Mouse (Mus musculus) small intestine, adult 2 months (tissue): Measurements from ENCODE around the gene Asb4. TPM values are rescaled to one million over a fixed set of nuclear protein-coding genes. Genes with fewer than 3 reads are reported as not detected.

Experiments
- H3K27ac ChIP-seq: fragments of 200-500 bp; 2 replicates; pipeline ENCODE4 v1.5.1; 2012; ENCODE audit warnings: low read depth, low read length, control low read depth, inconsistent platforms; ENCODE audit not compliant: insufficient read depth
- H3K27me3 ChIP-seq: fragments of 200-500 bp; 2 replicates; pipeline ENCODE4 v1.6.1; 2012; ENCODE audit warnings: mild to moderate bottlenecking, moderate library complexity, low read length, inconsistent platforms; ENCODE audit not compliant: control insufficient read depth, insufficient read depth
- H3K36me3 ChIP-seq: fragments of 200-500 bp; 2 replicates; pipeline ENCODE4 v1.6.1; 2012; ENCODE audit warnings: mild to moderate bottlenecking, low read length, control low read depth, inconsistent platforms; ENCODE audit not compliant: control insufficient read depth, insufficient read depth
- H3K4me1 ChIP-seq: fragments of 200-500 bp; 2 replicates; pipeline ENCODE4 v1.6.1; 2012; ENCODE audit warnings: low read length, inconsistent platforms, mixed read lengths; ENCODE audit not compliant: control insufficient read depth, insufficient read depth, insufficient read length
- H3K4me3 ChIP-seq: fragments of 200-500 bp; 2 replicates; pipeline ENCODE4 v1.5.1; 2012; ENCODE audit warnings: low read depth, mild to moderate bottlenecking, control low read depth, inconsistent platforms, low read length, moderate library complexity
- CTCF ChIP-seq: fragments of 200-500 bp; IDR thresholded peaks from 2 replicates; pipeline ENCODE4 v1.5.1; 2012; ENCODE audit warnings: low read depth, mild to moderate bottlenecking, control low read depth, inconsistent platforms, low read length, moderate library complexity, mixed read lengths; ENCODE audit not compliant: insufficient replicate concordance, insufficient read length; ENCODE audit errors: extremely low read depth
- POLR2A ChIP-seq: fragments of 200-500 bp; IDR thresholded peaks from 2 replicates; pipeline ENCODE4 v1.6.1; 2012; ENCODE audit warnings: low read depth, mild to moderate bottlenecking, control low read depth, inconsistent platforms, low read length, moderate library complexity
- WGBS: fragments of 180-500 bp; shearing (Covaris S2); methylation state at CpG from one replicate; pipeline ENCODE4 v1.1.7; 2018; 5-methylcytosine and 5-hydroxymethylcytosine counted together
- polyA plus RNA-seq: library from polyadenylated mRNA; depleted of rRNA; stranded (reverse); fragments of >200 nt; gene quantifications from 2 replicates; pipeline ENCODE4 v1.2.3, GENCODE M21; 2012

The Asb4 gene
- polyA plus RNA-seq, 1 experiment = 0.05 TPM

DNA sequence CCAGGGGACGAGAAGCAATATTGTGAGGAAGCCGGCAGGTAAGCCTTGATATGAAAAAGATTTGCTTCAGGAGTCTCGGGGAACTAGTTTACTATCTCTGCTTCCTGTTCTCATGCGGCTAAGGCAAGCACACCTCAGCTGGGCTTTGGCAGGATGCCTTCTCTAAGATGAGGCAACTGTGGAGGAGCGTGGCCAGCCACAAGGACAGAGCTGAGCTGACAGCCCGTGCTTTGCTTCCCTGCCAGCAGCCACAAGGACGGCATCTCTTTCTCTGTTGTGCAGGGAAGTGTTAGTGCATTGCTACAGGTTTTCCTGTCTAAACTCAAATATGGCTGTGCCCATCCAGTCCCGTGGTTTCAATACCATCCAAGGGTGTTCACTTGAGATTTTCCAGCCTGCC lies 30.1 kb downstream of the Asb4 start:
- H3K27ac ChIP-seq = no peak overlapping the region
- 10% methylated on average over 8 of the region's 8 CpGs for WGBS
- no peak for TF ChIP-seq CTCF
- no peak for TF ChIP-seq POLR2A
- H3K27me3 ChIP-seq = no peaks in the 10 kb centered on the region
- no peaks in the 10 kb centered on the region for H3K4me1 ChIP-seq
- no peaks in the 10 kb centered on the region for H3K36me3 ChIP-seq
- H3K4me3 ChIP-seq = no peak overlapping the region

DNA sequence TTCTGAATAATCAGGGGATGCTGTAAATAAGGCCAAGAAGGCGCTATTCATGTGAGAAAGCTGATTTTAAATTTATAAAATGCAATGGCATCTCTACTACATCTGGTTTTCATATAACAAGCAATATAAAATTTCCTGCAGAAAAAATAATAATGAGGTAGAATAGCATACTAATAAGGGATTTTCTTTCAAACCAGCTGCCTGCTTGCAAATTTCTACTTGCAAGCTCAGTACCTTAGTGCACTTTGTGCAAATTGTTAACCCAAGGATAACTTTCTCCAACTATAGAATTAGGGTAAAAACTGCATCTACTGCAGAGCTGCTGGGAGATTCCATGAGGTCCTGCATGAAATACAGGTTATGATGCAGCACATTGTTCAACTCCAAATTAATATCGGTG lies 38.3 kb downstream of the Asb4 start:
- no peaks in the 10 kb centered on the region for H3K27me3 ChIP-seq
- WGBS = 92% methylated on average over 2 of the region's 2 CpGs

DNA sequence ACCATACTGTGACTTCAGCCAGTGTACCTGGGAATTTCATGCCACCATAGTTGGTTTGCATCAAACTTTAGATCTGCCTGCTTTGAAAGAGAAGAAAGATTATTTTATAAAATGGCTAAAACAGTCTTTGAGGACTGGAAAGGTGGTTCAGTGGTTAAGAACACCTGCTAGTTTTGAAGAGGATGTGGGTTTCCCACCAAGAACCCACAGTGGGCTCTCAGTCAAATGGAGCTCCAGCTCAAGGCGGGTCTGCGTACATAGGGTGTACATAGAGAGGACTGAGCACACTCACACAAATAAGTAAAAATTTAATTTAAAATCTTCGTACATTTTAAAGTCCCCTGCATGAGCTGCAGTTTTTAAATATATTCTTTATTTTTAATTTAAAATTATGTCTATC lies 39.2 kb downstream of the Asb4 start:
- no peaks in the 10 kb centered on the region for H3K4me1 ChIP-seq
- no peak overlapping the region for H3K4me3 ChIP-seq
- H3K36me3 ChIP-seq = no peaks in the 10 kb centered on the region
- TF ChIP-seq CTCF (no peak), POLR2A (no peak)
- H3K27me3 ChIP-seq = no peaks in the 10 kb centered on the region
- H3K27ac ChIP-seq = no peak overlapping the region
- WGBS = 84% methylated on average over 3 of the region's 3 CpGs

More for the DNA sequence above, 38.3 kb downstream of the Asb4 start:
- Histone ChIP-seq H3K27ac (no peak overlapping the region), H3K4me1 (no peaks in the 10 kb centered on the region), H3K4me3 (no peak overlapping the region), H3K36me3 (no peaks in the 10 kb centered on the region)
- TF ChIP-seq CTCF = no peak
- TF ChIP-seq POLR2A = no peak

DNA sequence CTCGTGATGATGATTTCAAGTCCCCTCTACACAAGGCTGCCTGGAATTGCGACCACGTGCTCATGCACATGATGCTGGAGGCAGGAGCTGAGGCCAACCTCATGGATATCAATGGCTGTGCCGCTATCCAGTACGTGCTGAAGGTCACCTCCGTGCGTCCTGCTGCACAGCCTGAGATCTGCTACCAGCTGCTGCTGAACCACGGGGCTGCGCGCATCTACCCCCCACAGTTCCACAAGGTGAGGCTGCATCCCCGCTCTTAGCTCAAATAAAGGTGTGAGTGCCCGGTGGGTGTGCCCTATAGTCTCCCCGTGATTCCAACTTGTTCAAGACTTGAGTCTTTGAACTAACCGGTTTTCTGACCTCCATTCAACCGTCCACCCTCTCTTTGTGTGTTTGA lies 40.4 kb downstream of the Asb4 start:
- WGBS = 90% methylated on average over 15 of the region's 15 CpGs
- no peaks in the 10 kb centered on the region for H3K36me3 ChIP-seq
- H3K4me1 ChIP-seq = no peaks in the 10 kb centered on the region
- no peaks in the 10 kb centered on the region for H3K27me3 ChIP-seq
- H3K27ac ChIP-seq = no peak overlapping the region
- H3K4me3 ChIP-seq = no peak overlapping the region
- TF ChIP-seq POLR2A (no peak), CTCF (no peak)

DNA sequence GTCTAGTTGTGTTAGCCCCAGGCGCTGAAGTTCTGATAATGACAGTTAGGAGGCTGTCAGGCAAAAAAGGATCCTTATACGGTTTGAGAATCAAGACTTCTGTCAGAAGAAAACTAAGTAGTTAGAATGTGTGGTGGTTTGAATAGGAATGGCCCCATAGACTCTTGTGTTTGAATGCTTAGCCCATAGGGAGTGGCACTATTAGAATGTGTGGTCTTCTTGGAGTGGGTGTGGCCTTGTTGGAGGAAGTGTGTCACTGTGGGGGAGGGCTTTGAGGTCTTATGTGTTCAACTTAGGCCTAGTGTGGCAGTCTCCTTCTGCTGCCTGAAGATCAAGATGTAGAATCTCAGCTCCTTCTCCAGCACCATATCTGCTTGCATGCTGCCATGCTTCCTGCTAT lies 43.8 kb downstream of the Asb4 start:
- WGBS = 88% methylated on average over 2 of the region's 2 CpGs
- Histone ChIP-seq H3K27me3 (no peaks in the 10 kb centered on the region), H3K4me3 (no peak overlapping the region), H3K4me1 (no peaks in the 10 kb centered on the region), H3K36me3 (no peaks in the 10 kb centered on the region), H3K27ac (no peak overlapping the region)
- TF ChIP-seq CTCF (no peak), POLR2A (no peak)

DNA sequence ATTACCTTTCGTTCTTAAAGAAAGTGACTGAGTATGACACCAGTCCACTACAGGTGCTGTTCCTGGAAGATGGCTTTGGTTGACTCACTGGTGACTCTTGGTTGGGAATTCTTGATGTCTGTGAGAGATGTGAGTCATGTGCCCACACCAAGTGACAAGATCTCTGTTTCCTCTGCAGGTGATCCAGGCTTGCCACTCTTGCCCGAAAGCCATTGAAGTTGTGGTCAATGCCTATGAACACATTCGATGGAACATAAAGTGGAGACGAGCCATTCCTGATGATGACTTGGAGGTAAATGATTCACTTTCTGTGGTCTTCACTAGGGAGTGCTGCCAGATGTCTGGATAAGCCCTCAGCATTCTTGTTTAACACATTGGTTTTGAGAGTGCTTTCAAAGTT lies 46.4 kb downstream of the Asb4 start:
- Histone ChIP-seq H3K27ac (no peak overlapping the region), H3K4me3 (no peak overlapping the region), H3K27me3 (no peaks in the 10 kb centered on the region), H3K4me1 (no peaks in the 10 kb centered on the region), H3K36me3 (no peaks in the 10 kb centered on the region)
- TF ChIP-seq CTCF = no peak
- no peak for TF ChIP-seq POLR2A
- 94% methylated on average over 4 of the region's 4 CpGs for WGBS

DNA sequence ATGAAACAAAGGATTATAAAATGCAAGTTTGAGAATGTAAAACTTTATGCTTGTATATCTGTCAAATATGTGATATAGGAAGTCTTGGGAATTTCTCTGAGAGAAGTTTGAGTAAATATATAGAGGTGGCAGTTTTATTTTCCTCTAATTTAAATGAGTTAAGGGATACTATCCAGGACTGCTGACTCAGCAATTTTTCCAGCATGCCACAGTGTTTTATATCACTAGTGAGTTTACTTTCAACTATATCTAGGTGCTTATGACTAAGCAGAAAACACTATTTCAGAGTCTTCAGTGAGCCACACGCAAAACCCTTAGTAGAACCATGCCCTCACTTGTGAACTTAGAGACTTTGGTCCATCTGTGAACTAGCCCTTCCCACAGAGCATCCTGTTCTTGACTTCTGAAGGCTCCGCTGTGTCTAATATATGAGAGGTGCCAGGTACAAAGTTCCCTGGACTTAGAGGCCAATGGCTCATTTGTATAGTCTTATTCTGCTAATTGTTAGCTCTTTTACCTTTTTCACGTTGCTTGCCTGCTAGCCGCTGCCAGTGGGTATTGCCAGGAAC lies 46.9 kb downstream of the Asb4 start:
- 82% methylated on average over 4 of the region's 4 CpGs for WGBS
- H3K27me3 ChIP-seq = no peaks in the 10 kb centered on the region
- TF ChIP-seq CTCF = no peak
- no peak for TF ChIP-seq POLR2A
- H3K27ac ChIP-seq = no peak overlapping the region
- no peaks in the 10 kb centered on the region for H3K36me3 ChIP-seq
- H3K4me3 ChIP-seq = no peak overlapping the region
- H3K4me1 ChIP-seq = no peaks in the 10 kb centered on the region

DNA sequence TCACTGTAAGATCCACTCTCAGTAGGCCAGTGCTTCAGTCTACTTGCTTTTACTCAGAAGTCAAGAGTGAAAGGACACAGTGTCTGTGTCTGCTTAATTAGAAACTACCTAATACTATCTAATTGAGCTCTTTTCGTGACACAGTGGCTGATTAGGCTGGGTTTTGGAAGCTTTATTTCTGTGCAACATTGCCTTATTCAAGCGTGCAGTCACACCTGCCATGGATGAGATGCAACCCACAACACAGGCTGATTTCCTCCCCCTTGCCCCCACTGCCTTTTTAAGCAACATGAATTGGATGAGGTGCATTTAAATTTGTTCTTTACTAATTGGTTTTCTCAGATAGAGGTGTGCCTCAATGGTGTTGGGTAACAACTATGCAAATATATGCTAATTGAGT lies 50.7 kb downstream of the Asb4 start:
- Histone ChIP-seq H3K4me1 (no peaks in the 10 kb centered on the region), H3K27me3 (no peaks in the 10 kb centered on the region), H3K27ac (no peak overlapping the region), H3K4me3 (no peak overlapping the region), H3K36me3 (no peaks in the 10 kb centered on the region)
- WGBS = 85% methylated on average over 2 of the region's 2 CpGs
- TF ChIP-seq CTCF (no peak), POLR2A (no peak)
